Mouse (Mus musculus): ENCODE measurements around the gene Nutm1.

The Nutm1 gene

GRCm38 (mm10) chr2:112261748-112262653 is 2.9 kb upstream of the Nutm1 start, which contains the start of gene Nop10:
Nop10 (plus strand) TSS chr2:112261926.
- DNase-seq (ENCODE audit: low spot score) = peak; percentile 72

DNA sequence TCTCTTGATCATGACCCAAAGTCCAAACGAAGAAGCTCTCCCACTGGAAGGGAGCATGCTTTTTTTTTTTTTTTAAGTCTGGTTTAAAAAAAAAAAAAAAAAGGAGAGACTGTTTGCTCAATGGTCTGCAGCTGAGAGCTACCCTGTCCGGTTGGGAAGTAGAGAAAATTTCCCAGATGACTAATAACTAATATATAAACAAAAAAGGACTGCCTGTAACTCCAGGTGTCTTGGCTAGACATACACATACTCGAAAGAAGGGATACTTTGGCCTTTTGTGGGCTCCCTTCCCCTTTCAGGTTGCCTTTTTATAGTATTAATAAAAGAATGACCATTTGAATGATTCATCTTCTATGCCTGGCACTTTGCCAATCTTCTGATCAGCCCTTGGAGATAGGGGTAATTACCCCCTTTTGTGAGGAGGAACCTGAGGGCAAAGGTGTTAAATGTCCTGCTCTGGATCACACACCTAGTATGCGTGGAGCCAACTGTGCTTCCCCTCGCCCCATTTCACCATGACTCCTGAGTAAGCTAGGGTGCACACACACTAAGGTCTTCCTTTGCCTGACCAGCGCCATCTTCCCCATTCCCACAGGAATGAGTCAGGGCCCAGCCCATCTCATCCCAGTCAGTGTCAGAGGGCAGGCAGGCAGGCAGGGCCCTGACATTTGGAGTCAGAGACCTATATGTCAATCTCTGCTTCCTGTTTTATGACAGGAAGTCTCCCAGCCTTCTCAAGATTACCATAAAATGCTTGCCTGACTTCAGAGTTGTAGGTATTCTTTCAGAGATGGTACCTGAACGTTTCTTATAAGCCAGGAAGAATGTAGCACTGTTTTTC is 4.2 kb downstream of the Nutm1 start:
- DNase-seq (ENCODE audit: low spot score) = no peak

GRCm38 (mm10) chr2:112249780-112250453 is 9.2 kb downstream of the Nutm1 start:
- DNase-seq (ENCODE audit: low spot score) = no peak

- DNase-seq (ENCODE audit: low spot score) = no peak
Measured at GRCm38 (mm10) chr2:112247323-112247722, 11.8 kb downstream of the Nutm1 start.

DNA sequence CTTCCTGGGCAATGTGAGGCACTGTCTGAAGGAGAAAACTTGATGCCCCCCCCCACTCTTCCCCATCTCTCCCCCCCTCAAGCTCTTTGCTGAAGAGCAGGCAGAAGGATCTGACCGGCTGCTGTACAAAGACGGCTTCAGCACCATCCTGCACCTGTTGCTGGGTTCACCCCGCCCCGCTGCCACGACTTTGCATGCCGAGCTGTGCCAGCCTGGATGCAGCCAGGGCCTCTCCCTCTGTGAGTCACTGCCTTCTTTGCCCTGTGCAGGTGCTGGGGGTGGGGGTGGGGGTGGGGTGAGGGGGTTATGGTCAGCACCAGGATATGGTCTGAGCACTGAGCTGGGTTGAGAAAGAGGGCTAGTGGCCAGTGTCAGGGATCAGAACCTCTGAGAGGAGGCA is 12.9 kb downstream of the Nutm1 start:
- DNase-seq (ENCODE audit: low spot score) = no peak

DNA sequence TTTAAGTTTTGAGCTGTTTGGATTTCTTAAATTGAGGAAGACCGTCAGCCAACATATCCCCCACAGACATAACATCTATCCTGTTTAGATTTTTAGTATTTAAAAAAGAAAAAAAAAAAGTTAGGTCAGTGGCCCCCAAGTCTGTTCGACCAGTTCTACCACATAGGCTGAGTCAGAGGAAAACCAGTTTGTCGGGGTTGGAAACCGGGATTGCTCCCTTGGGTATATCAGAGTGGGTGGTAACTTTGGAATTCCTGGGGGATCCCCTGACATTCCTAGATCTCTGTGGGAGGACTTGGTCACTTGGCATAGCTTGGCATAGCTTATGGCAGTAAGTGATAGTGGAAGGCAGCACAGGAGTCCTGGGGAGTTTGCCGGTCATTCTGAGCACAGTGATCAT is 13.8 kb downstream of the Nutm1 start:
- peak; percentile 43 for DNase-seq (ENCODE audit: low spot score)

DNA sequence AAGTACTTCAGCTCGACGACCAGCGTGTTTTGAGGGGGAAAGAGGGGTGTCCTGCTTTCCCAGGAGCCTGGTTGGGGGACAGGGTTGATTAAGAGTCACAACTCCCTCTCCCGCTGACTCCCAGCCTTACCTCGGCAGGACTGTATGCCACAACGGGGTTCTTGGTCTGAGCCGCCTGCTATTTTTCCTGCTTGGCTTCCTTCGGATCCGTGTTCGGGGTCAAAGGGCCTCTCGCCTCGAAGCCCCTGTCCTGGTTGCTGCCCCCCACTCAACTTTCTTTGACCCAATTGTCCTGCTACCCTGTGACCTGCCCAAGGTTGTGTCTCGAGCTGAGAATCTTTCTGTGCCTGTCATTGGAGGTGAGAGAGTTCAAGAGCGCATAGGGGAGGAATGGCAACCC is 17.3 kb downstream of the Nutm1 start:
- DNase-seq (ENCODE audit: low spot score) = no peak

DNA sequence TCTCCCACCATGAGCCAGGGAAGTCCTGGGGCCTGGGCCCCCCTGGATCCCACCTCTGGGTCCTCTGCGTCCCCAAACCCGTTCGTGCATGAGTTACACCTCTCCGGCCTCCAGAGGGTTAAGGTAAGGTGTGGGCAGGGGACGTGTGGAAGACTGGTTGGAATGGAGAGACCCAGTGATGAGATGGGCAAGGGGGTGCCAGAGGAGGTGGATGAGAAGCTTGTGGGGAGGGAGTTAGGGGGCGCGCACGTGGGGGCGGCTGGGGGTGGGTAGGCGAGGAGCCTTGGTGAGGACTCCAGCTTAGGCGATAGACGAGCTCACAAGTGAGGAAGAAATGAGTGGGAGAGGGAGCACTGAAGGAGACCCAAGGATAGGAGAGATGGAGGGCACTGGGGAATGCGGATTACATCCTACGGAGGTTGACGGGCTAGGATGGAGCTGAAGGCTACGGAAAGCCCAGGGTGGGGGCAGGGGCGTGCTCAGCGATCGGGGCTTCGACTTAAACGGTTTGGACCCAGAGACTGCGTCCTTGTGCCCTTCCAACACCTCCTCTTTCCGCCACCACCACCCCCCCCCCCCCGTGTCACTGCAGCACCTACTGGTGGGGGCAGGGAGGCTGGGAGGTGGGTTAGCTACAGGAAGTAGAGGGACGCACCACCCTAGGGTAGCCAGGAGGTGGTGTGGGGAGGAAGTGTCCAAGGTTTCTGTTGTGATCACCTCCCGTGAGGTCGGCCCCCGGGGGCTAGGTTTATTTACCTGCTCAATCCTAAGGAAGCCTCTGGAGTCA is 19.0 kb downstream of the Nutm1 start:
- peak; percentile 23 for DNase-seq (ENCODE audit: low spot score)

GRCm38 (mm10) chr2:112239212-112239934 is 19.7 kb downstream of the Nutm1 start, which contains the start of gene Lpcat4:
Lpcat4 (plus strand) TSS chr2:112239468.
- peak; percentile 88 for DNase-seq (ENCODE audit: low spot score)

DNA sequence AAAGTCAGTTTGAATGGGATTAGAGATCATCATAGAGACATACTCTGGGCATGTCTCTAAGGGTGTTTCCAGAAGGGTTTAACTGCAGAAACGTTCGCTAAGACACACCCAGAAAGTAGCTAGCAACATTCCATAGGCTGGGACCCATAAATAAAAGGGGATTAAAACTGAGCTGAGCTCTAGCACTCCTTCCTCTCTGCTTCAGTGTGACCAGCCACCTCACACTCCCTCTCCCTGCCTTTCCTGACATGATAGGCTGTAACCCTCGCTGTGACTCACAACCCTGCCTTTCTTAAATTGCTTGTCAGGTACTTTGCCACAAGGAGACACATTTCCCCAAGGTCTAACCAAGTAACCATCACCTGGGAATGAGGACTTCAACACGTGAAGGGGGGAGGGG is 21.1 kb downstream of the Nutm1 start:
- no peak for DNase-seq (ENCODE audit: low spot score)

GRCm38 (mm10) chr2:112236620-112237019 is 22.5 kb downstream of the Nutm1 start:
- no peak for DNase-seq (ENCODE audit: low spot score)

- DNase-seq (ENCODE audit: low spot score) = no peak
Measured at GRCm38 (mm10) chr2:112232623-112233022, 26.5 kb downstream of the Nutm1 start.

- no peak for DNase-seq (ENCODE audit: low spot score)
Measured at GRCm38 (mm10) chr2:112224356-112224755, 34.7 kb downstream of the Nutm1 start.

DNA sequence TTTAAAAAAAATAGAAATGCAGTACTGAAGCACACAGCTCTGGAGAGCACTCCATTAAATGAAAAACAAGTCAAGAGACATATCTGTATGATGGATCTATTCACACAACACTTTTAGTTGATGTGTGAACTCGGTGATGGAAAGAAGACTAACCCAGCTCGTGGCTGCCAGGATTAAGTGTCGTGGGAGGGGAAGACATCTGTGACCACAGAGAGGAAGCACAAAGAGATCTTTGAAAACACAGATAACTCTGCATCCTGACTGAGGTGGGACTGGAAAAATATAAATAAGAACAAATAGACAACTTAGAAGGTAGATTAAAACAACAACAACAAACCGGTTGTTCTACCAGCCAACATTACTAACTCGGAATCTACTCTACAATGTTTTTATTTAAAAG is 36.5 kb downstream of the Nutm1 start:
- DNase-seq (ENCODE audit: low spot score) = no peak

DNA sequence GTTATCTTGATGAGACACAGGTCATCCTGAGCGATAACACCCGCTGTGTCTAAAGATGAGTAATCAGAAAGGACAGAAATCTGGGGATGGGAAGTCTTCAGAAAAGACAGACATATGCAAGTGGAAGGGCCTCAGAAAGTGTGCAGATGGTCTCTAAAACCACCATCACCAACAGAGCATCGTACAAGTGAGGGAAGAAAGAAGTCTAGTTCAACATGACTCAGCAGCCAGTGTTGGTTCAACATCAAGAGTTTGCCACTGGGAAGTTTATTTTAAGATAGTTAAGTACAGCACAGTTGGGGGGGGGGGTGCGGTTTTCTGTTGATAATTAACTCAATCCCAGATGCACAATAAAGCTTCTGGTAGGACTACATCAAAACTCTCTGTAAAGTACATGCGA is 38.2 kb downstream of the Nutm1 start:
- DNase-seq (ENCODE audit: low spot score) = no peak

GRCm38 (mm10) chr2:112217614-112218013 is 41.5 kb downstream of the Nutm1 start:
- no peak for DNase-seq (ENCODE audit: low spot score)

- DNase-seq (ENCODE audit: low spot score) = no peak
Measured at GRCm38 (mm10) chr2:112215977-112216376, 43.1 kb downstream of the Nutm1 start.

DNA sequence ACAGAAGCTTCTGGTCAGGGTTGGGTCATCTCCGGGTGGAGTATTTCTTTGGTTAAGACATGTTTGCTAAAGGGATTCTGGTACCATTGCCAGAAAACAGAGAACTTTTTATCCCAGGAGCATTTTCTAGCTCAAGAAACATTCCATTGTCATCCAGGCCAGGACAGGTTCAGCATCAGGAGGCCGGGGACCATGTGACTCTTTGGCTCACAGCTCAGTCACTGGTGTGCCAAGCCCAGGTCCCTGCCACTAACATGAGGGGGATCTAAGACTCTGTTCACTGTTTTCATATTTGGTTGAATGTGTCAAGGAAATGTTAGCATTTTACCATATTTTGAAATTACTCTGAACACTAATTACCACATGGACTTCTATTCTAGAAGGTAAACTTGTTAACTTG is 48.4 kb downstream of the Nutm1 start:
- no peak for DNase-seq (ENCODE audit: low spot score)

DNA sequence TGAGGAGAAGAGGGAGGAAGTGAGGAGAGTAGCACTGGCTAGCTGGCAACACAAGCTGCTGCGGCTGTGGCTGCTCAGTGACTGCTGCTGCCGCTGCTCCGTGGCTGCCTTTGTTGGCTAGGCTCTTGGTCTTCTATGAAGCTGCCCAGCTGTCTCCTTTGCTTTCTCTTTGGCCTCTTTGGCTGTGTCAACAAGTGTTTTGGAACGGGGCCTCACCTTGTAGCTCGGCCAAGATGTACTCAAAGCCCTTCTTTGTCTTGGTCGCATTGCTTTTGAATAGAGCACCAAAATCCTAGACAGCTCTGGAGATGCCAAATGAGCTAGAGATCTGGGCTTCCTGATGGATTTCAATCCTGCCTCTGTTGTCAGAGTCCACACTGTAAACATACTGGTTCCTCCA is 48.9 kb downstream of the Nutm1 start:
- DNase-seq (ENCODE audit: low spot score) = no peak

DNA sequence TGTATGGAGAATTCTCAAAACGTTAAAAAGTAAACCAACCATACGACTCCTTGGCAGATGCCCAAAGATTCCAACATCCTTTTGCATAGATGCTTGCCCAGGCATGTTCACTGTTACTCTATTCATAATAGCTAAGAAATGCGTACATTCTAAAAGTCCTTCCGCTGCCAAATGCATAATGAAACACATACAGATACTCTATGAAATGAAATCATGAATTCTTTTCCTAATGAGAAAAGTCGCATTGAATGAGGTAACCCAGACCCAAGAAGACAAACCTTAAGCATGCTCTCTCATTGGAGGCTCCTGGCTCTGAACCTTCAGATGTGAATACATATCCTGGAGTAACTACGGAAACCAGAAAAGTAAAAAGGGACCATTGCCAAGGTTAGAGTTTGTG is 56.0 kb downstream of the Nutm1 start:
- no peak for DNase-seq (ENCODE audit: low spot score)
